Mouse (Mus musculus) CH12F3 (cell line): ENCODE measurements at regions not wholly inside any gene's neighbourhood (a gene's known extent, or its start where the extent isn't known, plus 50 kb on each side); places are given as distances from the start of the nearest gene placed in this dataset.

Experiments
- in situ Hi-C: fragments of 300-500 bp; cut with MboI; formaldehyde crosslinking; loops from 2 replicates; pipeline ENCODE4 v1.14.3; 2020; ENCODE audit warnings: low sequenced_read_pairs

- in situ Hi-C loops = no loop called here
Observed at GRCm38 (mm10) chr14:61665815-61666214, 58.6 kb downstream of the Kcnrg start.

- in situ Hi-C loops = no loop called here
Observed at GRCm38 (mm10) chr14:61673184-61673583, 65.9 kb downstream of the Kcnrg start.

GRCm38 (mm10) chr14:61678107-61678506 is 70.8 kb downstream of the Kcnrg start:
- in situ Hi-C loops = no loop called here

GRCm38 (mm10) chr14:61680818-61681707 is 73.8 kb downstream of the Kcnrg start:
- in situ Hi-C loops = no loop called here

- in situ Hi-C loops = no loop called here
Observed at GRCm38 (mm10) chr14:61681708-61682701, 74.7 kb downstream of the Kcnrg start.

- in situ Hi-C loops = no loop called here
Observed at GRCm38 (mm10) chr14:61682721-61683355, 75.6 kb downstream of the Kcnrg start.

- in situ Hi-C loops = no loop called here
Observed at GRCm38 (mm10) chr14:61683356-61683740, 76.1 kb downstream of the Kcnrg start.

GRCm38 (mm10) chr14:61683791-61684411 is 76.6 kb downstream of the Kcnrg start:
- in situ Hi-C loops = no loop called here

GRCm38 (mm10) chr14:61684473-61685230 is 77.4 kb downstream of the Kcnrg start:
- in situ Hi-C loops = no loop called here

GRCm38 (mm10) chr14:61685231-61685800 is 78.1 kb downstream of the Kcnrg start:
- in situ Hi-C loops = no loop called here

GRCm38 (mm10) chr14:61686101-61686691 is 78.9 kb downstream of the Kcnrg start:
- in situ Hi-C loops = no loop called here

- in situ Hi-C loops = no loop called here
Observed at GRCm38 (mm10) chr14:61686821-61687341, 79.6 kb downstream of the Kcnrg start.

GRCm38 (mm10) chr14:61687346-61688012 is 80.2 kb downstream of the Kcnrg start:
- in situ Hi-C loops = no loop called here

- in situ Hi-C loops = no loop called here
Observed at GRCm38 (mm10) chr14:61688013-61688520, 80.8 kb downstream of the Kcnrg start.

GRCm38 (mm10) chr14:61688666-61689065 is 81.4 kb downstream of the Kcnrg start:
- in situ Hi-C loops = no loop called here

GRCm38 (mm10) chr14:61689281-61689680 is 82.0 kb downstream of the Kcnrg start:
- in situ Hi-C loops = no loop called here

- in situ Hi-C loops = no loop called here
Observed at GRCm38 (mm10) chr14:61689776-61690175, 82.5 kb downstream of the Kcnrg start.

GRCm38 (mm10) chr14:61691785-61692372 is 84.6 kb downstream of the Kcnrg start:
- in situ Hi-C loops = no loop called here
